8 mouse cellular contexts compared by ENCODE assay signal in the genomic region with DNA sequence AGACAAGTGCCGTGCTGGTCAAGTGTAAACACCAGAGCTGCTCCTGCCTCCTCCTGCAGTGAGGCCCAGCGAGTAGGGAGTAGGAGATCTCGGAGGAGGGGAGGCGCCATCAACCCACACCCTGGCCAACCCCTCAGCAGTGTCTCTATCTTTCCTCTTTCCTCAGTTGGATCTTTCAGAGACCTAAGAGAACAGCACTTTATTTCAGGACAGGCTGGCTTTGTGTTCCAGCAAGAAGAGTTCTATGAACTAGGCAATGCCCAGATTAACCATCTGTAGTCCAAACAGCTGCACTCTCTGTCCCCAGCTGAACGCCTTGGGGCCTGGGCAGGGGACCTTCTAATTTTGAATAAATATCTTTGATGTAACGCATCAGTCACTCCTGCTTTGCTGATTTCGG.
A peak's percentile ranks its signal among the peaks of the same experiment; 100 is the strongest.
DNase-seq lines count a peak whose midpoint lies in the region; ATAC-seq and TF ChIP-seq lines count a peak whose summit lies in the region.

No protein-coding gene starts in this region.

- DNase-seq in lung, embryonic 14.5 days = no peak
- no peak for DNase-seq in lung, postnatal 25 days (ENCODE audit: low spot score)
- no peak for DNase-seq in adrenal gland, adult 2 months
- DNase-seq in thymus, postnatal 10 days (ENCODE audit: low spot score in 2 of 2) = no peak
- no peak for DNase-seq in kidney, postnatal 36 days

- H3K4me1 ChIP-seq in lung, embryonic 14.5 days (ENCODE audit: insufficient read depth) = peaks cover 61% of the 10 kb centered on the region
- H3K4me1 ChIP-seq in forebrain, embryonic 12.5 days = peaks cover 95% of the 10 kb centered on the region
- H3K4me1 ChIP-seq in limb, embryonic 12.5 days (replicated peaks) = peaks cover 97% of the 10 kb centered on the region
- H3K4me1 ChIP-seq in neural tube, embryonic 14.5 days (ENCODE audit: control insufficient read depth, insufficient read depth, low read length) = peaks cover 42% of the 10 kb centered on the region

- H3K4me3 ChIP-seq in lung, embryonic 14.5 days (ENCODE audit: low read depth, low read length) = no peak overlapping the region
- no peak overlapping the region for H3K4me3 ChIP-seq in forebrain, embryonic 12.5 days (replicated peaks)
- H3K4me3 ChIP-seq in limb, embryonic 12.5 days (replicated peaks) = no peak overlapping the region; the same call in 1 of the 2 replicates
- no peak overlapping the region for H3K4me3 ChIP-seq in neural tube, embryonic 14.5 days (ENCODE audit: low read depth, low read length)

- peak overlapping the region; percentile 47 for H3K4me2 ChIP-seq in lung, embryonic 14.5 days
- peak overlapping the region; percentile 36 for H3K4me2 ChIP-seq in forebrain, embryonic 12.5 days
- H3K4me2 ChIP-seq in limb, embryonic 12.5 days = peak overlapping the region; percentile 32
- H3K4me2 ChIP-seq in neural tube, embryonic 14.5 days (ENCODE audit: low read depth, low read length) = no peak overlapping the region; the same call in 1 of the 2 replicates

- H3K27ac ChIP-seq in lung, embryonic 14.5 days (ENCODE audit: low read depth) = peak overlapping the region; percentile 97
- peak overlapping the region; percentile 98 for H3K27ac ChIP-seq in forebrain, embryonic 12.5 days
- peak overlapping the region; percentile 97 for H3K27ac ChIP-seq in limb, embryonic 12.5 days
- peak overlapping the region; percentile 93 for H3K27ac ChIP-seq in neural tube, embryonic 14.5 days (ENCODE audit: low read depth, low read length)

- peaks cover 34% of the 10 kb centered on the region for H3K36me3 ChIP-seq in lung, embryonic 14.5 days (ENCODE audit: insufficient read depth)
- H3K36me3 ChIP-seq in forebrain, embryonic 12.5 days (replicated peaks) = peaks cover 20% of the 10 kb centered on the region; the same call in 1 of the 2 replicates
- peaks cover 49% of the 10 kb centered on the region for H3K36me3 ChIP-seq in limb, embryonic 12.5 days
- H3K36me3 ChIP-seq in neural tube, embryonic 14.5 days (ENCODE audit: control insufficient read depth, insufficient read depth, low read length) = no peaks in the 10 kb centered on the region

- 16% methylated on average over 7 of the region's 7 CpGs for WGBS in lung, embryonic 14.5 days
- 7% methylated on average over 7 of the region's 7 CpGs for WGBS in forebrain, embryonic 12.5 days
- WGBS in limb, embryonic 12.5 days = 31% methylated on average over 7 of the region's 7 CpGs
- WGBS in neural tube, embryonic 14.5 days = 12% methylated on average over 7 of the region's 7 CpGs

- no peak for TF ChIP-seq CTCF in lung, embryonic 14.5 days (IDR thresholded peaks at IDR 0.05; ENCODE audit: low read depth)

- H3K9me3 ChIP-seq in lung, embryonic 14.5 days (ENCODE audit: low read depth, low read length) = no peaks in the 10 kb centered on the region
- H3K9me3 ChIP-seq in forebrain, embryonic 12.5 days = no peaks in the 10 kb centered on the region
- H3K9me3 ChIP-seq in limb, embryonic 12.5 days = no peaks in the 10 kb centered on the region
- H3K9me3 ChIP-seq in neural tube, embryonic 14.5 days (ENCODE audit: control insufficient read depth, low read length) = no peaks in the 10 kb centered on the region

- no peaks in the 10 kb centered on the region for H3K27me3 ChIP-seq in lung, embryonic 14.5 days (ENCODE audit: insufficient read depth, low read length)
- H3K27me3 ChIP-seq in forebrain, embryonic 12.5 days = no peaks in the 10 kb centered on the region
- no peaks in the 10 kb centered on the region for H3K27me3 ChIP-seq in limb, embryonic 12.5 days
- no peaks in the 10 kb centered on the region for H3K27me3 ChIP-seq in neural tube, embryonic 14.5 days (ENCODE audit: control insufficient read depth, insufficient read depth, low read length)

- peak overlapping the region; percentile 32 for H3K9ac ChIP-seq in lung, embryonic 14.5 days
- peak overlapping the region; percentile 49 for H3K9ac ChIP-seq in forebrain, embryonic 12.5 days
- peak overlapping the region; percentile 50 for H3K9ac ChIP-seq in limb, embryonic 12.5 days (replicated peaks)
- H3K9ac ChIP-seq in neural tube, embryonic 14.5 days (replicated peaks; ENCODE audit: low read depth, low read length) = peak overlapping the region; percentile 25; the same call in 1 of the 2 replicates

- ATAC-seq in lung, embryonic 14.5 days (ENCODE audit: insufficient read depth) = 0 out of 2 replicates have a peak, but pooled peaks have one; percentile 28
- peak; percentile 61 for ATAC-seq in forebrain, embryonic 12.5 days (ENCODE audit: low FRiP score)
- ATAC-seq in limb, embryonic 12.5 days (ENCODE audit: insufficient number of reproducible peaks, insufficient read depth, low FRiP score, low TSS enrichment, low read depth) = 0 out of 2 replicates have a peak, but pooled peaks have one; percentile 7
- peak; percentile 24; the same call in 1 of the 2 replicates for ATAC-seq in neural tube, embryonic 14.5 days (ENCODE audit: low read depth)

Comparison
In these comparisons a context has a peak if more than half of its experiments do, and no peak if none do; other contexts are left out.
1. ATAC-seq: peak in every context shown above with its lines; median percentile 61 in forebrain, embryonic 12.5 days; 28 in lung, embryonic 14.5 days; 24 in neural tube, embryonic 14.5 days; 7 in limb, embryonic 12.5 days.